Mouse (Mus musculus) CD8-positive naive resting alpha-beta T cell, adult 2 months (primary cell): Measurements from ENCODE around the gene Cuzd1.

ENCODE experiments used
- DNase-seq, 2 experiments: peaks; one replicate each; pipeline ENCODE4 v3.0.0; 2022; ENCODE audit warnings: low read depth in 2 of 2, low spot score in 2 of 2

Cuzd1 gene

DNA sequence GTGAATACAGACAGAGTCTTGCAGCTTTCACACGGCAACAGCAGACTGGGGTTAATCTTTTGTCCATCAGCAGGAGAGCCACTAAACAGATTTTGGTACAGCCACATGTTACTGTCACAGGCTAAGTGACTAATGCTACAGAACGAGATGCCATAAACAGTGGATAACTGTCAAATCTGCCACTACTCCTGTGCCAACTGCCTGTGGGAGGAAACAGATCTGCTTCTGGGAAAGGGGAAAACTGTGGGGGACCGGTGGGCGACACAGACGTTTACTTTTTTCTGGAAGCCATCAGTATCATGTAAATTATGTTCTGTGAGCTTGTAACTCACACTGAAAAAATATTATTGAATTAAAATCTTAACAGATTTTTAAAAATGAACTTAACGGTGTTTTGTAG is 61.1 kb downstream of the Cuzd1 start:
- no peak for DNase-seq
